Mouse (Mus musculus) embryonic fibroblast, embryonic 13.5 days (primary cell): ENCODE data around the gene Actg1.

Experiments
- CTCF ChIP-seq: IDR thresholded peaks from 2 replicates; pipeline ENCODE4 v1.5.1; 2011; ENCODE audit warnings: mild to moderate bottlenecking, control low read depth, low read length, moderate library complexity, borderline replicate concordance; ENCODE audit not compliant: insufficient read depth
- POLR2A ChIP-seq: IDR thresholded peaks from 2 replicates; pipeline ENCODE4 v1.6.1; 2011; ENCODE audit warnings: low read depth, mild to moderate bottlenecking, control low read depth, low read length, moderate library complexity

DNA sequence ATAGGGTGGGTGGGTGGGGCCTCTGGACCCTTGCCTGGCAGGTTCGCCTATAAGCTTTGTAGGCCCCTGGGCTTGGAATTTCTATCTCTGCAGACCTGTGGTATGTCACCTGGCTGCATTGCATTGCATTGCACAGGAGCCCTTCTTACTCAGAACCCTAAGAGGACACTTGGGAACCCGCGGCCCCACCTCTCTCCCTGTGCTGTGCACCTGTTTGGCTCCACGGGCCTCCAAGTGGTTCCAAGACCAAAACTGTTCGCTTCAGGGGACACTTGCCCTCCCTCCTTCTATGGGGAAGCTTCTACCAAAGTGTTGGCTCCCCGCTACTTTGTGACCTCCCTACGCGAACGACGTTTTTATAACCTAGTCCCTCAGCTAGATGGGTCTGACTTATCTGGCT lies 36.8 kb downstream of the Actg1 start:
- TF ChIP-seq CTCF (no peak), POLR2A (no peak)
